Mouse (Mus musculus) embryonic facial prominence, embryonic 14.5 days (tissue): ENCODE data around the gene Sdk1. TPM values are rescaled to one million over a fixed set of nuclear protein-coding genes. Genes with fewer than 3 reads are reported as not detected.

ENCODE experiments used
- ATAC-seq: fragments of 200-750 bp; cut with Nextera tagmentation; 2 replicates; pipeline ENCODE4 v1.8.0; 2017; ENCODE audit warnings: low read depth, moderate number of reproducible peaks, moderate TSS enrichment
- DNase-seq: peaks from one replicate; pipeline ENCODE4 v3.0.0-alpha.2; 2015; ENCODE audit warnings: low spot score
- H3K27ac ChIP-seq: fragments of 300-500 bp; sonication (generic); replicated peaks from 2 replicates; pipeline ENCODE4 v1.5.1; 2014; ENCODE audit warnings: low read depth, mild to moderate bottlenecking, low read length, moderate library complexity
- H3K27me3 ChIP-seq: fragments of 300-500 bp; sonication (generic); replicated peaks from 2 replicates; pipeline ENCODE4 v1.6.1; 2014; ENCODE audit warnings: low read length; ENCODE audit not compliant: control insufficient read depth, insufficient read depth
- H3K36me3 ChIP-seq: fragments of 300-500 bp; sonication (generic); 2 replicates; pipeline ENCODE4 v1.6.1; 2014; ENCODE audit warnings: low read length, mixed read lengths; ENCODE audit not compliant: control insufficient read depth, insufficient read depth
- H3K4me1 ChIP-seq: fragments of 300-500 bp; sonication (generic); 2 replicates; pipeline ENCODE4 v1.6.1; 2014; ENCODE audit warnings: antibody characterized with exemption, low read length; ENCODE audit not compliant: control insufficient read depth, insufficient read depth
- H3K4me2 ChIP-seq: fragments of 300-500 bp; sonication (generic); 2 replicates; pipeline ENCODE4 v1.6.1; 2014; ENCODE audit warnings: low read depth, mild to moderate bottlenecking, low read length, moderate library complexity, mixed read lengths
- H3K4me3 ChIP-seq: fragments of 300-500 bp; sonication (generic); 2 replicates; pipeline ENCODE4 v1.5.1; 2014; ENCODE audit warnings: low read depth, mild to moderate bottlenecking, low read length
- H3K9ac ChIP-seq: fragments of 300-500 bp; sonication (generic); 2 replicates; pipeline ENCODE4 v1.6.1; 2014; ENCODE audit warnings: low read depth, mild to moderate bottlenecking, low read length, moderate library complexity, mixed read lengths
- H3K9me3 ChIP-seq: fragments of 300-500 bp; sonication (generic); 2 replicates; pipeline ENCODE4 v1.6.1; 2016; ENCODE audit warnings: low read length; ENCODE audit not compliant: control insufficient read depth
- WGBS: fragments of 180-500 bp; shearing (Covaris S2); extraction: QIAGEN DNeasy Blood & Tissue Kit; methylation state at CpG from one replicate; pipeline ENCODE4 v1.1.7; 2014; 5-methylcytosine and 5-hydroxymethylcytosine counted together
- polyA plus RNA-seq: library from polyadenylated mRNA; unstranded; fragments of >200 nt; fragmentation: Nextera tagmentation; extraction: Ambion mirVana; gene quantifications from 2 replicates; pipeline ENCODE4 v1.2.1, GENCODE M21; 2014

Sdk1 gene
- polyA plus RNA-seq, 1 experiment from 2014 or later, result 2.7 TPM

GRCm38 (mm10) chr5:141781142-141781541, 539.9 kb downstream of the Sdk1 start:
- no peaks in the 10 kb centered on the region for H3K27me3 ChIP-seq
- WGBS, result 81% methylated on average over 2 of the region's 2 CpGs
- no peaks in the 10 kb centered on the region for H3K36me3 ChIP-seq
- DNase-seq (no peak), ATAC-seq (no peak)
- no peak overlapping the region for H3K9ac ChIP-seq
- no peaks in the 10 kb centered on the region for H3K4me1 ChIP-seq
- H3K9me3 ChIP-seq, result no peaks in the 10 kb centered on the region
- no peak overlapping the region for H3K27ac ChIP-seq
- H3K4me2 ChIP-seq, result no peak overlapping the region
- H3K4me3 ChIP-seq, result no peak overlapping the region

DNA sequence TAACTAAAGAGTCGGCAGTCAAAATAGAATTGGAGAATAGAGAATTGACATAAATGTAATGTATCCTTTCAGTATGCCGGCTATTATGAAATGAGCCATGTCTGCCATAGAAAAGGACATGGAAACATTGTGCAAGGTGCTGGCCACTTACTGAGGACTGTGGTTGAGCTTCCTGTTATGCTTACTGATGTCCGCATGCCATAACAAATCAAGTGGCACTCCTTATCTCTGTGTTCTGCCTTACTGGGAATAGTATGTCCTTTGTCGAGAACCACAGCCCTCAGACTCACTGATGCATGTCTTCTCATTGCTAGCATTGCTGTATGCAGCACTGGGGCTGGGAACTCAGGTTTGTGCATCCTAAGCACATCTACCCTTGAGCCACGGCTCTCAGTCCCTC, 541.0 kb downstream of the Sdk1 start:
- Histone ChIP-seq H3K9ac (no peak overlapping the region), H3K36me3 (no peaks in the 10 kb centered on the region), H3K27me3 (no peaks in the 10 kb centered on the region), H3K4me3 (no peak overlapping the region), H3K9me3 (no peaks in the 10 kb centered on the region), H3K27ac (no peak overlapping the region), H3K4me2 (no peak overlapping the region), H3K4me1 (no peaks in the 10 kb centered on the region)
- ATAC-seq (no peak), DNase-seq (no peak)
- WGBS, result 91% methylated on average over 5 of the region's 5 CpGs

DNA sequence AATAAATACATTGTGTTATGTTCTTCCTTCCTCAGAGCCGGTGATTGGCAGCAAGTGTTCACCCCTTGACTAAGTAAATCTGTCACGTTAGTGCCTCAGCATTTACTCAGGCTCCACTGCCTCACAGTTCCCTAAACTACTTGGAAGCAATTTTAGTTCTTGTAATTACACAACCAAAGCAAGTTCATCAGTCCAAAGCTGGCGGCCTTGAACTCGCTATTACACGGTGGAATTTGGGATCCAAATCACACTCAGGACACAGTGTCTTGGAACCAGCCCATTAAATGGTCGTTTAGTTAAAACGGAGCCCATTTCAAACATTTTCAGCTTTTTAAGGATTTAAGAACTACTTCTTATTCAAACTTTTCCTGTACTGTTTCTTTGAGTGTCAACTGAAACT, 542.2 kb downstream of the Sdk1 start:
- DNase-seq, result no peak
- no peaks in the 10 kb centered on the region for H3K36me3 ChIP-seq
- H3K4me1 ChIP-seq, result no peaks in the 10 kb centered on the region
- H3K4me2 ChIP-seq, result no peak overlapping the region
- ATAC-seq, result no peak
- 84% methylated on average over 7 of the region's 7 CpGs for WGBS
- H3K9me3 ChIP-seq, result no peaks in the 10 kb centered on the region
- H3K27ac ChIP-seq, result no peak overlapping the region
- no peaks in the 10 kb centered on the region for H3K27me3 ChIP-seq
- no peak overlapping the region for H3K4me3 ChIP-seq
- no peak overlapping the region for H3K9ac ChIP-seq

DNA sequence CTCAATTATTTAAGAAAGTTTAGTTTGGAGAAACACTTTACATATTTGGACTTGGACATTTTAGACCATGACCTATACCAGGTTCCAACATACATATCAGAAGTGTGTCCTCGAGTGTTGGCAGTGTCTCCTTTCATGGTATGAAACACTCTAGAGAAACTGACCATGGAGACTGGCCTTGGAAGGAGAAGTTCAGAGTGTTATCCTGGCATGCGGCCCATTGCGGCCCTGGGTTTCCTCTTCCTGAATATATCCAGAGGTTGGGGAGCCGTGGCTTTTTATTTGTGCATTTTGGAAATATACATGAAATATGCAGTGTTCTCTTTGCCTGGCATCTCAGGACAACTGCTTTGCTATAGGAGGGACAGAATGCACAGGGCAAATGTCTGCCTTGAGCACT, 552.6 kb downstream of the Sdk1 start:
- Histone ChIP-seq H3K27me3 (no peaks in the 10 kb centered on the region), H3K27ac (no peak overlapping the region), H3K4me1 (no peaks in the 10 kb centered on the region), H3K9ac (no peak overlapping the region), H3K4me2 (no peak overlapping the region), H3K36me3 (no peaks in the 10 kb centered on the region), H3K9me3 (no peaks in the 10 kb centered on the region), H3K4me3 (no peak overlapping the region)
- WGBS, result 88% methylated on average over 4 of the region's 4 CpGs
- DNase-seq (no peak), ATAC-seq (no peak)

- no peak for ATAC-seq
- H3K27me3 ChIP-seq, result no peaks in the 10 kb centered on the region
- H3K4me3 ChIP-seq, result no peak overlapping the region
- no peaks in the 10 kb centered on the region for H3K4me1 ChIP-seq
- H3K4me2 ChIP-seq, result no peak overlapping the region
- H3K27ac ChIP-seq, result no peak overlapping the region
- H3K9ac ChIP-seq, result no peak overlapping the region
- no peaks in the 10 kb centered on the region; the same call in 1 of the 2 replicates for H3K9me3 ChIP-seq
- 56% methylated on average over 10 of the region's 10 CpGs for WGBS
- H3K36me3 ChIP-seq, result no peaks in the 10 kb centered on the region
- DNase-seq, result peak; percentile 55
These were observed 582.6 kb downstream of the Sdk1 start for GRCm38 (mm10) chr5:141823823-141824330.

DNA sequence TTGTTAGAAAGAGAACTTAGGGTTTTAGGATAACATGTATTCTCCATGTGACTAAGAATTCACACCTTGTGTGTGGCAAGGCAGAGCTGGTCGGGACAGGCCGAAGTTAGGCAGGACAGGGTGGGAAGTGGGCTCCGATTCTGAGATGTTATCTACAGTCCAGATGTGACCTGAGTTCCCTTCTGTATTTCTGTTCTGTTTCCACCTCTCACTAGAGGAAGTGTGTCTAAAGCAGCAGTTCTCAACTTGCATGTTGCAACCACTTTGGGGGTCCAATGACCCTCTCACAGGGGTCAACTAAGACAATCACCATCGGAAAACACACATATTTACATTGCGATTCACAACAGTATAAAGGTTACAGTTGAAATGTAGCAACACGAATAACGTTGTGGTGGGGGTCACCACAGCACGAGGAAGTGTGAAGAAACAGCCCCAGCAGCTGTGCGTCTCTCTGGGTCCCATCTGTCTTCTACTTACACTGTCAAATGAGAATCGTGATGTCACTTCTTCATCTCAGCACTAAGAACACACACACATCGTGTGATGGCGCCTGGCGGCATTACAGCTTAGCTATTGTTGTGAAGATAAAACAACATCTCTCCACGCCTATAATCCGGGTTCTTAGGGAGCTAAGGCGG, 583.6 kb downstream of the Sdk1 start:
- no peak for ATAC-seq
- Histone ChIP-seq H3K9me3 (peaks cover 8% of the 10 kb centered on the region; the same call in 1 of the 2 replicates), H3K4me3 (no peak overlapping the region), H3K4me2 (no peak overlapping the region), H3K27ac (no peak overlapping the region), H3K27me3 (no peaks in the 10 kb centered on the region), H3K36me3 (no peaks in the 10 kb centered on the region), H3K9ac (no peak overlapping the region), H3K4me1 (no peaks in the 10 kb centered on the region)
- WGBS, result 73% methylated on average over 16 of the region's 16 CpGs
- no peak for DNase-seq

- Histone ChIP-seq H3K4me1 (peaks cover 5% of the 10 kb centered on the region; the same call in 1 of the 2 replicates), H3K36me3 (no peaks in the 10 kb centered on the region), H3K4me3 (no peak overlapping the region), H3K4me2 (no peak overlapping the region), H3K27ac (no peak overlapping the region), H3K9ac (no peak overlapping the region), H3K27me3 (no peaks in the 10 kb centered on the region), H3K9me3 (no peaks in the 10 kb centered on the region)
- DNase-seq (no peak), ATAC-seq (no peak)
- 34% methylated on average over 6 of the region's 6 CpGs for WGBS
These were observed 594.3 kb downstream of the Sdk1 start for GRCm38 (mm10) chr5:141835566-141835965.

DNA sequence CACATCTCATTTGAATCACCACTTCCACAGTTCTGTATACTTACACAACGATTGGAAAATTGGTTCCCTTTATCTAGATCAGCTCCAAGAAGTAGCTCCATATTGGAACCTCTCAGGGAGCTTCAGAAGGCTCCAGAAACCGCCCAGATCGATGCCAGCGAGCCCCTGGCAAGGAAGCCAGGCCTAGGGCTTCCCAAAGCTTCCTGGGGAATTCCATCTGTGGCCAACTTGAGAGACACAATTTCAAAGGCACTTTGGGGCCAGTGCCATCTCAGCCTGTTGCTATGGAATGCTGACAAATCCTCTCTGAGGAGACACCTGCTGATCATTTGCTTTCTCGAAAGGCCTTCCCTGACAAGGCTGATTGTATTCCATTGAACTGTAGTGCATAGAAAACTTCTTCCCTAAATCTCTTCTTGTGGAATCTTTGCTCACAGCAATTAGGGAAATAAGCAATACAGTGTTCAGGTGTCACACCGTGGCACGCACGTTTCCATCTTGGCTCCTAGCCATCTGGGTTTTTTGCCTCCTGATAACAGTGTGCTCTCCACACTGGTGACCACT, 595.7 kb downstream of the Sdk1 start:
- Histone ChIP-seq H3K9ac (no peak overlapping the region), H3K27me3 (no peaks in the 10 kb centered on the region), H3K27ac (no peak overlapping the region), H3K4me3 (no peak overlapping the region), H3K4me1 (peaks cover 5% of the 10 kb centered on the region; the same call in 1 of the 2 replicates), H3K4me2 (no peak overlapping the region), H3K9me3 (no peaks in the 10 kb centered on the region), H3K36me3 (no peaks in the 10 kb centered on the region)
- no peak for DNase-seq
- ATAC-seq, result no peak
- 62% methylated on average over 8 of the region's 8 CpGs for WGBS

DNA sequence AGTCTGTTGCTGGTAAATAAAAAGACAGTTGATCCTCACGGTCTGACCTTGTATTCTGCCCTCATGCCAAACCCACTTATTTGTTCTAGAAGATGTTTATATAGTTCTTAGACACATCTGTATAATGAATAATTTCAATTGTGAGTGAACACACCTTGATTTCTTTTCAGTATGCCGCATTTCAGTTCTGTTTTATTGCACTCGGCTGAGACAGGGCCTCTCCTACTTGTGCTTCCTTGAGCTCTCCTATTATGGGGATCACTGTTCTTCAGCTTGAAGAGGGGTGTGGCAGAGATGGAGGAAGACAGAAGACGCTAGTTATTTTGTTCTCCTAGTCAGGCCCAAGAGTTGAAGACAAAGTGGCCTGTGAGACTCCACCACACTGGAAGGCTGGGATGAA, 603.4 kb downstream of the Sdk1 start:
- DNase-seq, result no peak
- Histone ChIP-seq H3K27me3 (no peaks in the 10 kb centered on the region), H3K27ac (no peak overlapping the region), H3K4me3 (no peak overlapping the region), H3K4me2 (no peak overlapping the region), H3K36me3 (no peaks in the 10 kb centered on the region), H3K4me1 (no peaks in the 10 kb centered on the region), H3K9me3 (no peaks in the 10 kb centered on the region), H3K9ac (no peak overlapping the region)
- WGBS, result 85% methylated on average over 4 of the region's 4 CpGs
- ATAC-seq, result no peak
